Mouse (Mus musculus) hindlimb bud, embryonic 11.5 days (tissue): ENCODE results near the gene Zfp239.
A peak's percentile ranks its signal among the peaks of the same experiment; 100 is the strongest.
"Not testable (repeated sequence)": the region's sequence is repeated elsewhere in the genome, so short reads cannot be mapped to it uniquely, and the experiment has no call there.

Experiments
- DNase-seq: peaks from one replicate; pipeline ENCODE4 v3.0.0-alpha.2; 2012; ENCODE audit warnings: low read depth, low spot score; ENCODE audit errors: extremely low spot score

Gene Zfp239

GRCm38 (mm10) chr6:117861848-117862247 is at the start of gene Zfp239:
Zfp239 (plus strand) TSS chr6:117862100.
- DNase-seq, result no peak

GRCm38 (mm10) chr6:117814681-117815080 is 47.2 kb upstream of the Zfp239 start:
- DNase-seq, result no peak

GRCm38 (mm10) chr6:117817108-117817541 is 44.8 kb upstream of the Zfp239 start:
- no peak for DNase-seq

- DNase-seq, result no peak
Observed at GRCm38 (mm10) chr6:117820327-117820726, 41.6 kb upstream of the Zfp239 start.

- peak; percentile 78 for DNase-seq
Observed at GRCm38 (mm10) chr6:117825369-117825768, 36.5 kb upstream of the Zfp239 start.

- DNase-seq, result peak; percentile 52
Observed at GRCm38 (mm10) chr6:117828273-117828672, 33.6 kb upstream of the Zfp239 start.

GRCm38 (mm10) chr6:117840686-117841510 is 21.0 kb upstream of the Zfp239 start, which contains the start of gene Zfp637:
Zfp637 (plus strand) TSS chr6:117841180.
- peak; percentile 49 for DNase-seq

GRCm38 (mm10) chr6:117841511-117841955 is 20.4 kb upstream of the Zfp239 start:
- DNase-seq, result no peak

GRCm38 (mm10) chr6:117844597-117844996 is 17.3 kb upstream of the Zfp239 start:
- DNase-seq, result no peak

- not testable (repeated sequence) for DNase-seq
Observed at GRCm38 (mm10) chr6:117846671-117847070, 15.2 kb upstream of the Zfp239 start.

- DNase-seq, result no peak
Observed at GRCm38 (mm10) chr6:117847772-117848171, 14.1 kb upstream of the Zfp239 start.

- no peak for DNase-seq
Observed at GRCm38 (mm10) chr6:117848577-117848976, 13.3 kb upstream of the Zfp239 start.

- DNase-seq, result no peak
Observed at GRCm38 (mm10) chr6:117851747-117852146, 10.2 kb upstream of the Zfp239 start.

GRCm38 (mm10) chr6:117857990-117858389 is 3.9 kb upstream of the Zfp239 start:
- no peak for DNase-seq

GRCm38 (mm10) chr6:117862465-117862864 is 565 bp downstream of the Zfp239 start:
- no peak for DNase-seq

- DNase-seq, result peak; percentile 47
Observed at GRCm38 (mm10) chr6:117862899-117863620, 1.2 kb downstream of the Zfp239 start.

GRCm38 (mm10) chr6:117863751-117864150 is 1.9 kb downstream of the Zfp239 start:
- no peak for DNase-seq

- DNase-seq, result no peak
Observed at GRCm38 (mm10) chr6:117868187-117868586, 6.3 kb downstream of the Zfp239 start.

- no peak for DNase-seq
Observed at GRCm38 (mm10) chr6:117871034-117871433, 9.1 kb downstream of the Zfp239 start.

GRCm38 (mm10) chr6:117873450-117873849 is 11.6 kb downstream of the Zfp239 start:
- not testable (repeated sequence) for DNase-seq

- no peak for DNase-seq
Observed at GRCm38 (mm10) chr6:117874621-117875281, 12.9 kb downstream of the Zfp239 start.
